Mouse (Mus musculus) cortical plate, adult 2 months (tissue): ENCODE measurements at regions not wholly inside any gene's neighbourhood (a gene's known extent, or its start where the extent isn't known, plus 50 kb on each side); places are given as distances from the start of the nearest gene placed in this dataset.

Source experiments
- CTCF ChIP-seq: fragments of 200-500 bp; IDR thresholded peaks from 2 replicates; pipeline ENCODE4 v1.5.1; 2011; ENCODE audit warnings: mild to moderate bottlenecking, control low read depth, low read length; ENCODE audit not compliant: insufficient read depth; ENCODE audit errors: extremely low read depth
- POLR2A ChIP-seq: fragments of 200-500 bp; IDR thresholded peaks from 2 replicates; pipeline ENCODE4 v1.6.1; 2011; ENCODE audit warnings: mild to moderate bottlenecking, low read length, control low read depth; ENCODE audit not compliant: insufficient read depth; ENCODE audit errors: extremely low read depth

DNA sequence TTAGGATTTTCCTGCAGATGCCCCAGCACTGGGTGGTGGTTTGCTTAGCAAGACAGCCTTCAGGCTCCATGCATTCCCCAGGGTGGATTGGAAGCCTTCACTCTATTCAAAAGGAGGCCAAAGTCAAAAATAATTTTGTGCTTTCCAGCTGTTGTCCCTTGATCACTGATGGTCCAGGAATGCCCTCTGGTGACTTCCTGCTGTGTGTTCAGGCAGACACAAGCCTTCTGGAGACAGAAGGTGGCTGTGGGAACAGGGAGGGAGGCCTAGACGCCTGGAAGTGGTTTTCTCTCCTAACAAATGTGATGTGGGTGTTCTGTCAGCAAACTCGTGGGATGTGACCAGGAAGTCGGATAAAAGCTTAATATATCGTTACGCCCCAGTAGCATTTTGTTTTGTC lies 81.3 kb downstream of the Atp6ap1l start:
- TF ChIP-seq CTCF: 0 out of 2 replicates have a peak, but pooled peaks have one; percentile 17
- TF ChIP-seq POLR2A: no peak
